Mouse (Mus musculus) adrenal gland (tissue): ENCODE results near the gene Rab20.

Experiments
- intact Hi-C: fragments of 180-260 bp; cut with DNase I; formaldehyde crosslinking; loops from one replicate; pipeline ENCODE4 v1.15.1; 2025

Gene Rab20

DNA sequence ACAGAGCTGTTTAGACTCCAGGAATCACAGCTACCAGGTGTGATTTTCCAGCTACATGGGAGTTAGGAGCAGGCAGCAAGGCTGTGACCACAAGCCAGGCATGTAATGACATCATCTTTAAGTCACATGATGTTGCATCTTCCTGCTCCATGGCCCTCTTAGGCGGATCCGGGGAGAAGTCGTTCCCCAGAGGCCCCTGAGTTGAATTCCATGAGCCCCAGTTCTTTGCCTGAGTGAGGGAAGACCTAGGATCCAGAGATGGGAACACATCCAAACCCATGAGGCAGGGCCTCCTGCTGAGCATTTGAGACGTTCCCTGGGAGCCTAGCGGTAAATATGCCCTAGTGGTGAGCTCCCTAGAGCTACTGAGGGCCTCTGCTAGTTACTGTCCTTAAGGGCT is 66.1 kb downstream of the Rab20 start:
- intact Hi-C loops = no loop called here

DNA sequence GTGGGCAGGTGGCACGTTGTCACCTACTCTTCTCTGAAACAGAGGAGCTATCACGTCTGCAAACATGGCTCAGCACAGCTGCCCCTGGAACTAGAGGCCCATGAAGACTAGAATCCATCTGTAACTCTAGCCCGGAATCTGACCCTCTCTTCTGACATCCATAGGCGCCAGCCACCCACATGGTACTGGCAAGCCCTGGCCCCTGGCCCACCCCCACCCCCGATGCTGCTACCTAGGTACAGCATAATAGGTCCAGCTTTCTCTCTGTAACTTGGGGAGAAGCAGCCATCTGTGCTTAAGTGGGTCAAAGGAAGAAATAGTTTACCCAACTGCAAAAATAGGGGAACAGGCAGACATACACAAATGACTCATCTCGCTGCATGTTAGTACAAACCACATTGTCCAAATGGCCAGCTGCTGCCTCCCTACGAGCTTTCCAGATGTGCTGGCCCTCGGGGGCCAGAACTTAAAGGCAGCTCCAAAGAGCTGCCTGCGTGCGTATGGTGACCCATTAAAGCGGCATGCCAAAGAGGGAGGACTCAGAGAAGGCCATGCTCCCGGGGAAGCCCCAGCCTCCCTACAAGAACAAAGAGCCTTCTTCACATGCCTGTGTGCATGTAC is 66.9 kb downstream of the Rab20 start:
- intact Hi-C loops = no loop called here

DNA sequence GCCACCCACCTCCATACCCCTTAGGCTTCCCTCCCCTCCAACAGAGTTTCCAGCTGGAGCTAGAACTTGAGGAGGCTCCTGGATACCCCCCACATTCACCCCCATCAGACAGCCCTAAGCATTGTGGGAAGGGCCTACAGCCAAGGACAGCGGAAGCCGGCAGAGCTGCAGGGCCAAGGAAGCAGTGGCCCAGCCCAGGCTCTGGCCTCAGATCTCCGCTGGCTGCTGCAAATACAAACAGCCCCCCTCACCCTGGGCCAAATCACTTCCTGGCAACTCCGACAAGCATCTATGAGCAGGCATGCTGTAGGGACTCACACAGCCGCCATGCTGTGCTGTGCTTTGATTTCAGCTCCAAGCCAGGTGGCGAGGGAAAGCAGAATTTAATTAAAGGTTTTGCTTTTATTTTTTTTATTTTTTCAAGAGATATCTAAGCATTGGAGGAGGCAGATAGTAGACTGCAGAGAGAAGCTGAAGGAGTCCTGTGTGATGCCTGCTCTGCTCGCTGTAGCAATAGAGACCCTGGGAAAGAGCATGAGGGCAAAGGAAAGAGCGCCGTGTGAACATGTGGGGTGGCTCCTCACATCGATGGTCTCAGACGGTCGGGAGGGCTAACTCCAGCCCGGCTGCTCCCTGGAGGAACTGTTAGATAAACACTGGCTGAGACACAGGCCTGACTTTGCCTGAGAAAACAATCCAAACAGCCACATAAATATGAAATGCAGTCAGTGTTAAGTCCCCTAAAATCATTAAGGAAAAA is 72.6 kb downstream of the Rab20 start:
- intact Hi-C loops = no loop called here

DNA sequence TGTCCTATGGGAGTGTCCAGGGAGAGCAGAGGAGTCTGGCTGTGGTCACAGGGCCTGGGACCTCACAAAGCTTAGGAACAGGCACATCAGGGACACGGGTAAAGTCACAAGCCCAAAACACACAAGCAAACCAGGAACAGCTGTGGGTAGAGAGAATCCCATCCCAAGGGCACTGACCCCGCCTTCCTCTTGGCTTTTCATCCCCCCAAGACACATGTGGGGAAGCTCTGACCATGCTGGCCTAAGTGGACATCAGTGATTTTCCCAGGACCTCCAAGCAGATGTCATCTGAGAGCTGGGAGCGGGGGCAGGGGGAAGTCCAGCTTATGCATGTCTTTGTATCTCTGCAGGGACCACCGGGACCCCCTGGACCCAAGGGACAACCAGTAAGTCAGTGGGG is 73.9 kb downstream of the Rab20 start:
- intact Hi-C loops = no loop called here

DNA sequence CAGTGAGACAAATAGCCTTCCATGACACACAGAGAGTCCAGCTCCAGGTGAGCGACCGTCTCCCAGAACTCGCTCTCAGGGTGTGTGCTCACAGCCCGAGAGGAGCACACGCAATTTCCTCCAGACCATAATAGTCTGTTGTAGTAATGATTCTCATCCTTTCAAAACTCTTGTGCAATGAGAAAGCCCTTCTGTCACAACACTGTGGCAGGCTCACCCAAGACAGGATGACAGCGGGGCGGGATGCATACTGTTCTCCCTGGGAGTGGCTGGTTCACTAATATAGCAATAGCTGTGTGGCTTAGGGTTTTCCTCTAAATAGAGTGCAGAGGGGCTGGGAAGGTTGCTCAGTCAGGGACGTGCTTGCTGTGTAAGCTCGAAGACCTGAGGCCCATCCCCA is 74.7 kb downstream of the Rab20 start:
- intact Hi-C loops = no loop called here
